Mouse (Mus musculus) forebrain, postnatal 0 days (tissue): Measurements from ENCODE around the gene Sgo1. TPM values are rescaled to one million over a fixed set of nuclear protein-coding genes. Genes with fewer than 3 reads are reported as not detected.

Experiments used
- ATAC-seq: fragments of 200-750 bp; cut with Nextera tagmentation; 2 replicates; pipeline ENCODE4 v1.8.0; 2017; ENCODE audit warnings: mild to moderate bottlenecking, moderate library complexity
- DNase-seq: peaks from one replicate; pipeline ENCODE4 v3.0.0-alpha.2; 2015
- H3K27ac ChIP-seq: fragments of 300-500 bp; sonication (generic); 2 replicates; pipeline ENCODE4 v1.5.1; 2014; ENCODE audit warnings: low read depth, mild to moderate bottlenecking, antibody characterized with exemption, low read length, moderate library complexity, mixed read lengths
- H3K27me3 ChIP-seq: fragments of 300-500 bp; sonication (generic); 2 replicates; pipeline ENCODE4 v1.6.1; 2014; ENCODE audit warnings: mild to moderate bottlenecking, low read length, mixed read lengths; ENCODE audit not compliant: insufficient read depth
- H3K36me3 ChIP-seq: fragments of 300-500 bp; sonication (generic); 2 replicates; pipeline ENCODE4 v1.6.1; 2014; ENCODE audit warnings: mild to moderate bottlenecking, moderate library complexity; ENCODE audit not compliant: insufficient read depth
- H3K4me1 ChIP-seq: fragments of 300-500 bp; sonication (generic); 2 replicates; pipeline ENCODE4 v1.6.1; 2014; ENCODE audit warnings: antibody characterized with exemption; ENCODE audit not compliant: insufficient read depth
- H3K4me2 ChIP-seq: fragments of 300-500 bp; sonication (generic); 2 replicates; pipeline ENCODE4 v1.6.1; 2014; ENCODE audit warnings: low read depth, mild to moderate bottlenecking, moderate library complexity
- H3K4me3 ChIP-seq: fragments of 300-500 bp; sonication (generic); 2 replicates; pipeline ENCODE4 v1.5.1; 2014; ENCODE audit warnings: low read depth, low read length, mixed read lengths
- H3K9ac ChIP-seq: fragments of 300-500 bp; sonication (generic); 2 replicates; pipeline ENCODE4 v1.6.1; 2014; ENCODE audit warnings: mild to moderate bottlenecking
- H3K9me3 ChIP-seq: fragments of 300-500 bp; sonication (generic); 2 replicates; pipeline ENCODE4 v1.6.1; 2016; ENCODE audit warnings: low read length
- CTCF ChIP-seq: sonication (generic); IDR thresholded peaks from 2 replicates; pipeline ENCODE4 v1.5.1; 2016; ENCODE audit warnings: antibody characterized with exemption, control low read depth, low read depth
- WGBS: fragments of 180-500 bp; shearing (Covaris S2); extraction: QIAGEN DNeasy Blood & Tissue Kit; methylation state at CpG from one replicate; pipeline ENCODE4 v1.1.7; 2014; 5-methylcytosine and 5-hydroxymethylcytosine counted together
- polyA plus RNA-seq: library from polyadenylated mRNA; unstranded; fragments of >200 nt; fragmentation: Nextera tagmentation; extraction: Ambion mirVana; gene quantifications from 2 replicates; pipeline ENCODE4 v1.2.1, GENCODE M21; 2015
- total RNA-seq: library from RNA; depleted of rRNA; stranded (reverse); fragments of >200 nt; gene quantifications from 2 replicates; pipeline ENCODE4 v1.2.3, GENCODE M21; 2014

Gene Sgo1
- total and polyA plus RNA-seq, 2 experiments from 2014 or later: 3.1 to 4.0 TPM

DNA sequence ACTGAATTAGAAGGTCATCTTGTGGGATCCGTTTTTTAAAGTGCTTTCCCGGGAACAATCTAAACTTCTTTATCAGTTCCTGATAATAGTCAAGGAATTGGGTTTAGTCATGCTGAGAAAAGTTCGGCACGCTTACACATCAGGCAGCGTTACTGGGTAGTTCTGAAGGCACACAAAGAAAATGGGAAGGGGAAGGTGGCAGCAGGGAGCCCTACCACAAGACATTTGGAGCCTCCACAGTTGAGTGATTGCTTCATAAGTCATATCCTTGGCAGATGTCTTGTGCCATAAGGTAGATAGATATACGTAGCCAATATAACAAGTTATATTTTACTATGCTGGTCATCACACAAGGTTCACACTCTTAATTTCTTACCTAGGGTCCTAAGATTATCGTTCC is 813 bp upstream of the Sgo1 start:
- Histone ChIP-seq H3K36me3 (no peaks in the 10 kb centered on the region), H3K27ac (peak overlapping the region; percentile 97), H3K4me3 (peak overlapping the region; percentile 62), H3K27me3 (no peaks in the 10 kb centered on the region), H3K9ac (peak overlapping the region; percentile 81), H3K4me2 (peak overlapping the region; percentile 86), H3K4me1 (no peaks in the 10 kb centered on the region), H3K9me3 (no peaks in the 10 kb centered on the region)
- DNase-seq (no peak), ATAC-seq (peak; percentile 8; the same call in 1 of the 2 replicates)
- WGBS: 18% methylated on average over 7 of the region's 7 CpGs
- TF ChIP-seq CTCF: no peak

DNA sequence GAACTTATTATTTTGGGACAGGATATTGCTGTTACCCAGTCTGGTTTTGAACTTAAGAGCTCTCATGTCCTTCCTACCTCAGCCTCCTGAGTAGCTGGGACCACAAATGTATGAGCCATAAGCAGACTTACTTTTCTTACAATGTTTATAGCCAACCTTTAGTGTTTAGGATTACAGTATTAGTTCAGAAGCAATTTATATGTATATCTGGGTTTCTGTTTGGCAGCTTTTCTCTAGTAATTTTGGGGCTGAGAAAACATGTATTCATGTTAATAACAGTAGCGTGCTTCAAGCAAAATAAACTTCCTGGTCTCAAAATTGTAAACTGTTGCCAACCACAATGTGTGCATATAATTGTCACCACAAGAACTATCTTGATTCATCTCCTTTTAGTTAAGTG is 812 bp downstream of the Sgo1 start:
- Histone ChIP-seq H3K27me3 (no peaks in the 10 kb centered on the region), H3K4me1 (no peaks in the 10 kb centered on the region), H3K9me3 (no peaks in the 10 kb centered on the region), H3K9ac (no peak overlapping the region), H3K4me2 (no peak overlapping the region; the same call in 1 of the 2 replicates), H3K4me3 (no peak overlapping the region), H3K36me3 (no peaks in the 10 kb centered on the region), H3K27ac (no peak overlapping the region)
- no peak for DNase-seq
- WGBS: 13% methylated on average over 1 of the region's 1 CpGs
- ATAC-seq: no peak
- TF ChIP-seq CTCF: no peak

GRCm38 (mm10) chr17:53678716-53679115 is 10.4 kb downstream of the Sgo1 start:
- no peak overlapping the region for H3K4me3 ChIP-seq
- peak; percentile 72 for TF ChIP-seq CTCF
- H3K27ac ChIP-seq: no peak overlapping the region
- no peaks in the 10 kb centered on the region for H3K9me3 ChIP-seq
- WGBS: 56% methylated on average over 8 of the region's 8 CpGs
- H3K27me3 ChIP-seq: no peaks in the 10 kb centered on the region
- no peak overlapping the region for H3K4me2 ChIP-seq
- no peak overlapping the region for H3K9ac ChIP-seq
- peak; percentile 94 for ATAC-seq
- H3K4me1 ChIP-seq: no peaks in the 10 kb centered on the region
- H3K36me3 ChIP-seq: no peaks in the 10 kb centered on the region; the same call in 1 of the 2 replicates
- DNase-seq: peak; percentile 48

- Histone ChIP-seq H3K27ac (no peak overlapping the region), H3K36me3 (peaks cover 15% of the 10 kb centered on the region), H3K4me1 (no peaks in the 10 kb centered on the region), H3K4me3 (no peak overlapping the region), H3K27me3 (no peaks in the 10 kb centered on the region), H3K4me2 (no peak overlapping the region), H3K9ac (no peak overlapping the region), H3K9me3 (no peaks in the 10 kb centered on the region)
- 88% methylated on average over 8 of the region's 8 CpGs for WGBS
- no peak for TF ChIP-seq CTCF
- ATAC-seq (no peak), DNase-seq (no peak)
Observed at GRCm38 (mm10) chr17:53670453-53670852, 18.7 kb downstream of the Sgo1 start.

DNA sequence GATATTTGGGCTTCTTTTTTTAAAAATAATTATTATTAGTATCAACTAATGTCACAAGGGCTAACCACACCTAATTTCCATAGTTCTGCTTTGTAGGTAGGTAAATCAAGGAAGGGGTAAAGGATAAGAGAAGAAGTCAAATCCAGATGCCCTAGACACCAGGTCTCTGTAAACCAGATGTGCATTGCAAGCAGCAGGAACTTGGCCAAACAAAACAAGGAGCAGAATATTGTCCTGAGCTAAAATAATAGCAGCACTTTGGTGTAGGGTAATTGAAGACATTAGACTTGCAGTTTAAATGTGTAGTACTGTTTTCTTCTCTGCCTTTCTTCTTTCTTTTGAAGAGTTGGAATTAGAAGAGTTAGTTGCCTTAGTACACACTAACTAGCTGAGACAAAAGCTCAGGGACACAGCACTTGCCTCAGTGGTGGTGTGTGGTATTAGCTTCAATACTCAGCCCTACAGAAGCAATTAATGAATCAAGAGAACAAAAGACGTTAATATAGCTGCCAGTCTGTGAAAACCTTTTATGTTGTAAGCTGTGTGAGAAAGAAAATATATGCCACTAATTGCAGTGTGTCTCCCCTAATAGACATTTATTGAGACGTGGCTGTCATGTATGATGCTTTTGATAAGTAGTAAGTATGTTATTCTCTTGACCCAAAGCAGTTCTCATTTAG is 24.3 kb downstream of the Sgo1 start:
- TF ChIP-seq CTCF: no peak
- peak; percentile 36; the same call in 1 of the 2 replicates for ATAC-seq
- Histone ChIP-seq H3K9ac (no peak overlapping the region), H3K4me3 (no peak overlapping the region), H3K27me3 (no peaks in the 10 kb centered on the region), H3K36me3 (peaks cover 16% of the 10 kb centered on the region), H3K4me2 (no peak overlapping the region), H3K4me1 (no peaks in the 10 kb centered on the region), H3K27ac (no peak overlapping the region), H3K9me3 (no peaks in the 10 kb centered on the region)
- 19% methylated on average over 2 of the region's 2 CpGs for WGBS
- no peak for DNase-seq

DNA sequence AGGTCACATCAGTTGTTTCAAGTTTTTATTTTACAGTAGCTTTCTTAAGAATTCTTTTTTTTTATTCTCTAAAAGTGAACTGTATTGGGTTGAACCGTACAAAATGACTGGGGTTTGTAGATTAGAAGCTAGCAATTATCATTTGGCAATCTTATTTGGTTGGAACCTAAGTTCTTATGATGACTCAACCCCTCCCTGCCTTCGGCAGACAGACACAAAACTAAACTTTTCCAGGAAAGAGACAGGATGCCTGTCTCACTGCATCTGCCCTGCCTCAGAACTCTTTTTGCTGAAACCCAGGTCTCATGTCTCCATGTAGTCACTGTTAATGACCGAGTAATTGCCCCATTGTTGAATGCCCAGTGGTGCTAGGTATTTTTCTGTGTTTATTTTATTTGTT is 24.9 kb downstream of the Sgo1 start:
- no peak for TF ChIP-seq CTCF
- peaks cover 13% of the 10 kb centered on the region for H3K36me3 ChIP-seq
- no peak overlapping the region for H3K27ac ChIP-seq
- DNase-seq (no peak), ATAC-seq (no peak)
- no peak overlapping the region for H3K9ac ChIP-seq
- WGBS: 75% methylated on average over 3 of the region's 3 CpGs
- no peaks in the 10 kb centered on the region for H3K9me3 ChIP-seq
- H3K27me3 ChIP-seq: no peaks in the 10 kb centered on the region
- no peak overlapping the region for H3K4me3 ChIP-seq
- no peak overlapping the region for H3K4me2 ChIP-seq
- no peaks in the 10 kb centered on the region for H3K4me1 ChIP-seq

DNA sequence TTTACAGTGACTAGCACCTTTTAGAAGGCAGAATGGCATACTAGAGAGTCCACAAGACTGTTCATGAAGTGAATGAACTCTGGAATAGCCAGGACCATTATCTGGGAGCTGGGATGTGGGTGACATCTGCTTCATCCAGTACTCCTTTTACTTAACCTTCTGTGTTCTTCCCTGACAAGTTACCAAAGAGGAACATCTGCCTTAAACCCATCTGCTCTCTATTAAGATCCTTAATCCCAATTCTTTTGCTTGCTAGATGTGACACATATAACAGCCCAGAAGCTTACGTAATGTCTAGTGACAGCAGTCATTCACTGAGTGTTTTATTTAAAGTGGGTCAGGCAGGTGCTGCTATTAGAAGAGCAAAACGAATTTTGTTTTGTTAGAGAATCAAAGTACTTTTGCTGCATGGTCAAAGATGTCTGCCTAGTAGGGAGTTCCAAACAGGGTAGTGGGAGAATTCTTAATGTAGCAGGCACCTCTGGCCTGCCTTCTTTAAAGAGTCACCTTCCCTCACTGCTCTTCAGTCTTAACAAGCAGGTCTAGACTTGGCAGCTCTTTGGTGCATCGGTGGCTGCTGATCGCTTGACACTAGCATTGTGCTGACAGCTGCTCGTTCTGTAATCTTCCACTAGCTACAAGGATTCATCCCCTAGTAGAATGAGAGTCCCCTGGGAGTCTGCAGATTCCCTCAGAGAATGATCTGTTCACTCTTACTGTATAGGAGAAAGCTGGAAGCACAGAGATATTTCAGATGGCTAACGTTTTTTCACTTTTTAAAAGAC is 27.9 kb downstream of the Sgo1 start:
- H3K9me3 ChIP-seq: no peaks in the 10 kb centered on the region
- no peak overlapping the region for H3K4me3 ChIP-seq
- H3K27ac ChIP-seq: no peak overlapping the region
- DNase-seq: no peak
- WGBS: 54% methylated on average over 6 of the region's 6 CpGs
- no peak overlapping the region for H3K9ac ChIP-seq
- H3K4me2 ChIP-seq: no peak overlapping the region
- TF ChIP-seq CTCF: no peak
- no peaks in the 10 kb centered on the region for H3K27me3 ChIP-seq
- H3K36me3 ChIP-seq: peaks cover 8% of the 10 kb centered on the region
- H3K4me1 ChIP-seq: no peaks in the 10 kb centered on the region
- ATAC-seq: peak; percentile 8; the same call in 1 of the 2 replicates
